Mouse (Mus musculus) stomach, postnatal 0 days (tissue): ENCODE results near the gene Zfp646.

Experiments
- CTCF ChIP-seq: IDR thresholded peaks from 2 replicates; pipeline ENCODE4 v1.5.1; 2016; ENCODE audit warnings: antibody characterized with exemption, low read depth, mild to moderate bottlenecking, moderate library complexity
- EP300 ChIP-seq: optimal IDR thresholded peaks from 2 replicates; pipeline ENCODE3; 2016; ENCODE audit warnings: antibody characterized with exemption

GRCm38 (mm10) chr7:127888821-127889220 lies 12.8 kb downstream of the Zfp646 start:
- TF ChIP-seq CTCF, result no peak
- TF ChIP-seq EP300, result no peak
